Mouse (Mus musculus) bone marrow macrophage, adult 2 months (primary cell): Measurements from ENCODE around the gene Hypm. TPM values are rescaled to one million over a fixed set of nuclear protein-coding genes. Genes with fewer than 3 reads are reported as not detected.

Source experiments
- H3K27ac ChIP-seq: 2 replicates; pipeline ENCODE4 v1.5.1; 2012; ENCODE audit warnings: low read depth, low read length; ENCODE audit not compliant: insufficient read depth
- H3K4me1 ChIP-seq: 2 replicates; pipeline ENCODE4 v1.6.1; 2012; ENCODE audit warnings: low read length; ENCODE audit not compliant: control insufficient read depth, insufficient read depth
- H3K4me3 ChIP-seq: 2 replicates; pipeline ENCODE4 v1.5.1; 2012; ENCODE audit warnings: mild to moderate bottlenecking, low read length, moderate library complexity; ENCODE audit not compliant: insufficient read depth
- CTCF ChIP-seq: IDR thresholded peaks from 2 replicates; pipeline ENCODE4 v1.5.1; 2012; ENCODE audit warnings: low read depth, mild to moderate bottlenecking, low read length, moderate library complexity
- POLR2A ChIP-seq: IDR thresholded peaks from 2 replicates; pipeline ENCODE4 v1.6.1; 2012; ENCODE audit warnings: mild to moderate bottlenecking, low read depth, low read length, borderline replicate concordance
- polyA plus RNA-seq: library from polyadenylated mRNA; stranded (reverse); fragments of >200 nt; gene quantifications from 2 replicates; pipeline ENCODE4 v1.2.4, GENCODE M21; 2012; ENCODE audit not compliant: missing spikeins, insufficient read depth, insufficient read length

Gene Hypm
- not detected in 2 replicates for polyA plus RNA-seq

GRCm38 (mm10) chrX:9846628-9847027 is at the start of gene Hypm:
TSS of gene Hypm (plus strand) at chrX:9846928.
- Histone ChIP-seq H3K4me3 (no peak within 1 kb of the TSS), H3K4me1 (no peaks in the 10 kb centered on the region), H3K27ac (no peak within 1 kb of the TSS)
- TF ChIP-seq POLR2A (no peak), CTCF (no peak)

- H3K27ac ChIP-seq, result no peak overlapping the region
- no peak overlapping the region for H3K4me3 ChIP-seq
- no peak for TF ChIP-seq POLR2A
- no peak for TF ChIP-seq CTCF
- H3K4me1 ChIP-seq, result no peaks in the 10 kb centered on the region
These were observed 36.6 kb upstream of the Hypm start for GRCm38 (mm10) chrX:9810101-9810500.

GRCm38 (mm10) chrX:9812469-9812868 is 34.3 kb upstream of the Hypm start:
- Histone ChIP-seq H3K4me3 (no peak overlapping the region), H3K27ac (no peak overlapping the region), H3K4me1 (no peaks in the 10 kb centered on the region)
- TF ChIP-seq POLR2A (no peak), CTCF (no peak)

- no peak for TF ChIP-seq CTCF
- TF ChIP-seq POLR2A, result no peak
- Histone ChIP-seq H3K4me1 (no peaks in the 10 kb centered on the region), H3K4me3 (no peak overlapping the region), H3K27ac (no peak overlapping the region)
These were observed 11.9 kb upstream of the Hypm start for GRCm38 (mm10) chrX:9834779-9835178.

- H3K4me3 ChIP-seq, result no peak within 1 kb of the TSS
- H3K27ac ChIP-seq, result no peak within 1 kb of the TSS
- H3K4me1 ChIP-seq, result no peaks in the 10 kb centered on the region
- no peak for TF ChIP-seq CTCF
- no peak for TF ChIP-seq POLR2A
These were observed 2.7 kb downstream of the Hypm start, which contains the start of gene H2al3 for GRCm38 (mm10) chrX:9849403-9849802. TSS of gene H2al3 (plus strand) at chrX:9849703.

- Histone ChIP-seq H3K4me3 (no peak overlapping the region), H3K4me1 (no peaks in the 10 kb centered on the region), H3K27ac (no peak overlapping the region)
- TF ChIP-seq POLR2A (no peak), CTCF (no peak)
These were observed 15.1 kb downstream of the Hypm start for GRCm38 (mm10) chrX:9861859-9862258.

GRCm38 (mm10) chrX:9875519-9875918 is 28.8 kb downstream of the Hypm start:
- no peak overlapping the region for H3K4me3 ChIP-seq
- H3K27ac ChIP-seq, result no peak overlapping the region
- no peaks in the 10 kb centered on the region for H3K4me1 ChIP-seq
- TF ChIP-seq CTCF, result no peak
- TF ChIP-seq POLR2A, result no peak

GRCm38 (mm10) chrX:9885322-9885721 is 38.6 kb downstream of the Hypm start, which contains the start of gene Sytl5:
TSS of gene Sytl5 (plus strand) at chrX:9885622.
- Histone ChIP-seq H3K27ac (no peak within 1 kb of the TSS), H3K4me3 (no peak within 1 kb of the TSS), H3K4me1 (no peaks in the 10 kb centered on the region)
- TF ChIP-seq CTCF (no peak), POLR2A (no peak)

Other genes starting within 250 kb of the Hypm start
- gene Dynlt3, start 183.9 kb upstream of the Hypm start, polyA plus RNA-seq, result 102 and 105 TPM in 2 replicates
- gene H2al3, start 2.8 kb downstream of the Hypm start, polyA plus RNA-seq, result not detected in 2 replicates
- not detected in 2 replicates for gene Sytl5, start 38.7 kb downstream of the Hypm start, polyA plus RNA-seq